Mouse (Mus musculus): ENCODE results near the gene Il2rg. TPM values are rescaled to one million over a fixed set of nuclear protein-coding genes. Genes with fewer than 3 reads are reported as not detected.

Il2rg gene
- polyA plus RNA-seq (2015; fragmentation: Nextera tagmentation; extraction: Ambion mirVana): 58.3 and 59.1 TPM in 2 replicates

GRCm38 (mm10) chrX:101268025-101268754, at the start of gene Il2rg:
Gene Il2rg (minus strand): TSS chrX:101268255.
- peak; percentile 46; the same call in 1 of the 2 replicates for ATAC-seq
- no peaks in the 10 kb centered on the region for H3K36me3 ChIP-seq (ENCODE audit: insufficient read depth, low read length)
- H3K4me1 ChIP-seq (ENCODE audit: insufficient read depth, low read depth, low read length): no peaks in the 10 kb centered on the region
- H3K27ac ChIP-seq (ENCODE audit: low read length): no peak within 1 kb of the TSS
- H3K4me2 ChIP-seq (replicated peaks; ENCODE audit: low read depth, low read length): peak within 1 kb of the TSS; percentile 33; the same call in 1 of the 2 replicates
- WGBS: 59% methylated on average over 5 of the region's 5 CpGs
- DNase-seq (ENCODE audit: low spot score): peak; percentile 24
- no peaks in the 10 kb centered on the region for H3K9me3 ChIP-seq (ENCODE audit: low read length)
- no peaks in the 10 kb centered on the region for H3K27me3 ChIP-seq (replicated peaks; ENCODE audit: insufficient read depth, low read length)
- no peak within 1 kb of the TSS for H3K9ac ChIP-seq (replicated peaks; ENCODE audit: low read depth)
- TF ChIP-seq CTCF (IDR thresholded peaks at IDR 0.05) (no peak), EP300 (IDR thresholded peaks at IDR 0.05) (no peak)
- H3K4me3 ChIP-seq (ENCODE audit: low read depth, low read length): peak within 1 kb of the TSS; percentile 14; the same call in 1 of the 2 replicates

- H3K9me3 ChIP-seq (ENCODE audit: low read length): no peaks in the 10 kb centered on the region
- no peak overlapping the region for H3K9ac ChIP-seq (replicated peaks; ENCODE audit: low read depth)
- H3K27me3 ChIP-seq (replicated peaks; ENCODE audit: insufficient read depth, low read length): no peaks in the 10 kb centered on the region
- no peak for DNase-seq (ENCODE audit: low spot score)
- no peak overlapping the region for H3K27ac ChIP-seq (ENCODE audit: low read length)
- no peak overlapping the region for H3K4me3 ChIP-seq (ENCODE audit: low read depth, low read length)
- no peak for TF ChIP-seq EP300 (IDR thresholded peaks at IDR 0.05)
- no peak for TF ChIP-seq CTCF (IDR thresholded peaks at IDR 0.05)
- no peak overlapping the region for H3K4me2 ChIP-seq (replicated peaks; ENCODE audit: low read depth, low read length)
- WGBS: 44% methylated on average over 6 of the region's 6 CpGs
- no peaks in the 10 kb centered on the region for H3K4me1 ChIP-seq (ENCODE audit: insufficient read depth, low read depth, low read length)
- no peaks in the 10 kb centered on the region for H3K36me3 ChIP-seq (ENCODE audit: insufficient read depth, low read length)
- no peak for ATAC-seq
These were observed 45.7 kb upstream of the Il2rg start for GRCm38 (mm10) chrX:101313625-101314359.

- Histone ChIP-seq H3K4me3 (ENCODE audit: low read depth, low read length) (no peak overlapping the region), H3K9me3 (ENCODE audit: low read length) (no peaks in the 10 kb centered on the region), H3K36me3 (ENCODE audit: insufficient read depth, low read length) (no peaks in the 10 kb centered on the region), H3K4me1 (ENCODE audit: insufficient read depth, low read depth, low read length) (no peaks in the 10 kb centered on the region), H3K4me2 (replicated peaks; ENCODE audit: low read depth, low read length) (no peak overlapping the region), H3K27ac (ENCODE audit: low read length) (no peak overlapping the region), H3K27me3 (replicated peaks; ENCODE audit: insufficient read depth, low read length) (no peaks in the 10 kb centered on the region), H3K9ac (replicated peaks; ENCODE audit: low read depth) (no peak overlapping the region)
- WGBS: 89% methylated on average over 5 of the region's 5 CpGs
- no peak for DNase-seq (ENCODE audit: low spot score)
- no peak for ATAC-seq
- no peak for TF ChIP-seq EP300 (IDR thresholded peaks at IDR 0.05)
- TF ChIP-seq CTCF (IDR thresholded peaks at IDR 0.05): no peak
These were observed 41.2 kb upstream of the Il2rg start for GRCm38 (mm10) chrX:101309299-101309698.

- Histone ChIP-seq H3K27me3 (replicated peaks; ENCODE audit: insufficient read depth, low read length) (no peaks in the 10 kb centered on the region), H3K36me3 (ENCODE audit: insufficient read depth, low read length) (no peaks in the 10 kb centered on the region), H3K9ac (replicated peaks; ENCODE audit: low read depth) (no peak overlapping the region), H3K9me3 (ENCODE audit: low read length) (no peaks in the 10 kb centered on the region), H3K4me1 (ENCODE audit: insufficient read depth, low read depth, low read length) (no peaks in the 10 kb centered on the region), H3K27ac (ENCODE audit: low read length) (no peak overlapping the region), H3K4me2 (replicated peaks; ENCODE audit: low read depth, low read length) (no peak overlapping the region), H3K4me3 (ENCODE audit: low read depth, low read length) (no peak overlapping the region)
- DNase-seq (ENCODE audit: low spot score) (no peak), ATAC-seq (no peak)
- WGBS: 71% methylated on average over 2 of the region's 2 CpGs
- TF ChIP-seq EP300 (IDR thresholded peaks at IDR 0.05): no peak
- TF ChIP-seq CTCF (IDR thresholded peaks at IDR 0.05): no peak
These were observed 36.6 kb upstream of the Il2rg start for GRCm38 (mm10) chrX:101304646-101305045.

GRCm38 (mm10) chrX:101301654-101302053, 33.6 kb upstream of the Il2rg start:
- WGBS: 73% methylated on average over 7 of the region's 9 CpGs
- H3K4me3 ChIP-seq (ENCODE audit: low read depth, low read length): no peak overlapping the region
- no peak for DNase-seq (ENCODE audit: low spot score)
- H3K4me1 ChIP-seq (ENCODE audit: insufficient read depth, low read depth, low read length): no peaks in the 10 kb centered on the region
- H3K27ac ChIP-seq (ENCODE audit: low read length): no peak overlapping the region
- no peaks in the 10 kb centered on the region for H3K36me3 ChIP-seq (ENCODE audit: insufficient read depth, low read length)
- no peak overlapping the region for H3K4me2 ChIP-seq (replicated peaks; ENCODE audit: low read depth, low read length)
- H3K9me3 ChIP-seq (ENCODE audit: low read length): no peaks in the 10 kb centered on the region
- no peak for ATAC-seq
- no peaks in the 10 kb centered on the region for H3K27me3 ChIP-seq (replicated peaks; ENCODE audit: insufficient read depth, low read length)
- no peak for TF ChIP-seq EP300 (IDR thresholded peaks at IDR 0.05)
- TF ChIP-seq CTCF (IDR thresholded peaks at IDR 0.05): no peak
- no peak overlapping the region for H3K9ac ChIP-seq (replicated peaks; ENCODE audit: low read depth)

- no peaks in the 10 kb centered on the region for H3K9me3 ChIP-seq (ENCODE audit: low read length)
- WGBS: 31% methylated on average over 12 of the region's 13 CpGs
- ATAC-seq (no peak), DNase-seq (ENCODE audit: low spot score) (no peak)
- H3K4me2 ChIP-seq (replicated peaks; ENCODE audit: low read depth, low read length): peak overlapping the region; percentile 34; the same call in 1 of the 2 replicates
- no peaks in the 10 kb centered on the region for H3K36me3 ChIP-seq (ENCODE audit: insufficient read depth, low read length)
- no peaks in the 10 kb centered on the region for H3K4me1 ChIP-seq (ENCODE audit: insufficient read depth, low read depth, low read length)
- H3K4me3 ChIP-seq (ENCODE audit: low read depth, low read length): no peak overlapping the region
- no peak overlapping the region for H3K9ac ChIP-seq (replicated peaks; ENCODE audit: low read depth)
- H3K27ac ChIP-seq (ENCODE audit: low read length): no peak overlapping the region
- no peaks in the 10 kb centered on the region for H3K27me3 ChIP-seq (replicated peaks; ENCODE audit: insufficient read depth, low read length)
- TF ChIP-seq EP300 (IDR thresholded peaks at IDR 0.05): no peak
- TF ChIP-seq CTCF (IDR thresholded peaks at IDR 0.05): no peak
These were observed 32.5 kb upstream of the Il2rg start for GRCm38 (mm10) chrX:101300427-101301030.

Measured in lung, postnatal 0 days (tissue).